Mouse (Mus musculus) neural tube, embryonic 11.5 days (tissue): ENCODE measurements around the gene Erf. TPM values are rescaled to one million over a fixed set of nuclear protein-coding genes. Genes with fewer than 3 reads are reported as not detected.
"Not testable (repeated sequence)": the region's sequence is repeated elsewhere in the genome, so short reads cannot be mapped to it uniquely, and the experiment has no call there.

Source experiments
- ATAC-seq: fragments of 200-750 bp; cut with Nextera tagmentation; 2 replicates; pipeline ENCODE4 v1.8.0; 2017; ENCODE audit warnings: moderate number of reproducible peaks, mild to moderate bottlenecking, moderate TSS enrichment, moderate library complexity; ENCODE audit not compliant: insufficient read depth, low FRiP score, low TSS enrichment
- DNase-seq: peaks from one replicate; pipeline ENCODE4 v3.0.0-alpha.2; 2015; ENCODE audit warnings: low spot score
- H3K27ac ChIP-seq: fragments of 300-500 bp; sonication (generic); 2 replicates; pipeline ENCODE4 v1.5.1; 2014; ENCODE audit warnings: low read depth, mild to moderate bottlenecking, low read length
- H3K27me3 ChIP-seq: fragments of 300-500 bp; sonication (generic); 2 replicates; pipeline ENCODE4 v1.6.1; 2014; ENCODE audit warnings: mild to moderate bottlenecking, low read length, mixed read lengths; ENCODE audit not compliant: control insufficient read depth, insufficient read depth
- H3K36me3 ChIP-seq: fragments of 300-500 bp; sonication (generic); 2 replicates; pipeline ENCODE4 v1.6.1; 2014; ENCODE audit warnings: mild to moderate bottlenecking, low read length, moderate library complexity, mixed read lengths; ENCODE audit not compliant: control insufficient read depth, insufficient read depth
- H3K4me1 ChIP-seq: fragments of 300-500 bp; sonication (generic); 2 replicates; pipeline ENCODE4 v1.6.1; 2014; ENCODE audit warnings: low read length, mixed read lengths; ENCODE audit not compliant: control insufficient read depth, insufficient read depth
- H3K4me2 ChIP-seq: fragments of 300-500 bp; sonication (generic); 2 replicates; pipeline ENCODE4 v1.6.1; 2014; ENCODE audit warnings: low read depth, mild to moderate bottlenecking, moderate library complexity
- H3K4me3 ChIP-seq: fragments of 300-500 bp; sonication (generic); 2 replicates; pipeline ENCODE4 v1.5.1; 2014; ENCODE audit warnings: low read depth, low read length
- H3K9ac ChIP-seq: fragments of 300-500 bp; sonication (generic); 2 replicates; pipeline ENCODE4 v1.6.1; 2014; ENCODE audit warnings: mild to moderate bottlenecking, low read length
- H3K9me3 ChIP-seq: fragments of 300-500 bp; sonication (generic); 2 replicates; pipeline ENCODE4 v1.6.1; 2016; ENCODE audit warnings: low read length; ENCODE audit not compliant: control insufficient read depth
- WGBS: fragments of 180-500 bp; shearing (Covaris S2); extraction: QIAGEN DNeasy Blood & Tissue Kit; methylation state at CpG from one replicate; pipeline ENCODE4 v1.1.7; 2014; 5-methylcytosine and 5-hydroxymethylcytosine counted together
- polyA plus RNA-seq: library from polyadenylated mRNA; unstranded; fragments of >200 nt; fragmentation: Nextera tagmentation; extraction: Ambion mirVana; gene quantifications from 2 replicates; pipeline ENCODE4 v1.2.1, GENCODE M21; 2014

Gene Erf
- polyA plus RNA-seq, 1 experiment from 2014 or later: 16.7 TPM

DNA sequence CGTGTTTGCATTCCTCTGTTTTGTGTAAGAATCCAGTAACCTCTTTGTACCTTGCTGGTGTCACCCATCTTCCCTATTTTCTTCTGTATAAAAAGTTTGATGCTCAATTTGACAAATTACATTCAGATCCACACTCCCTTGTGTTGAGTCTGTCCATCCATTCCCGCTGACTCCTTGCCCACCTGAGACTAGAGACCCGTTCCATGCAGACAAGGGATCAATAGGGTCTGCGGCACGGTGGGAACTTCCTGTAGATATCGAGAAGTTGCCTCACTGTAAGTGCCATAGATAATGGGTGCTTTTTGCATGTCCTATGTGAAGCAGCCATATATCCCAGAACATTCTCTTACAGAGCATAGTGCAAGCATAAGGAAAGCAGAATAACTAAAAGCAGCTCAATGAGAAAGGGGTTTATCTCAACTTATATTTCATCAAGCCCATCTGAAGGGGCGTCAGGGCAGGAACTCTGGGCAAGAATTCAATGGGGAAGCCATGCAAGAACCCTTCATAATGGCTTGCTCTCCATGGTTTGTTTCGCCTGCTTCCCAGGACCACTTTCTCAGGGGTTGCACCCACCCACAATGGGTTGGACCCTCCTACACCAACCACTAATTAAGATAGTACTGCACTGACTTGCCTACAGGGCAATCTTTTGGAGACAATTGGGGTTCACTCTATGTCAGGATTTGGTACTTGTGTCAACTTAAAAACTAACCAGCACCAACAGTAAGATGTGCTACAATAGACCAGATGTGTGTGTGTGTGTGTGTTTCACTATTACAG, 15.8 kb upstream of the Erf start:
- Histone ChIP-seq H3K9me3 (no peaks in the 10 kb centered on the region), H3K36me3 (no peaks in the 10 kb centered on the region), H3K4me2 (no peak overlapping the region), H3K4me3 (no peak overlapping the region), H3K9ac (no peak overlapping the region), H3K27me3 (no peaks in the 10 kb centered on the region), H3K4me1 (peaks cover 6% of the 10 kb centered on the region; the same call in 1 of the 2 replicates), H3K27ac (no peak overlapping the region)
- 90% methylated on average over 8 of the region's 8 CpGs for WGBS
- ATAC-seq: no peak
- DNase-seq: no peak

DNA sequence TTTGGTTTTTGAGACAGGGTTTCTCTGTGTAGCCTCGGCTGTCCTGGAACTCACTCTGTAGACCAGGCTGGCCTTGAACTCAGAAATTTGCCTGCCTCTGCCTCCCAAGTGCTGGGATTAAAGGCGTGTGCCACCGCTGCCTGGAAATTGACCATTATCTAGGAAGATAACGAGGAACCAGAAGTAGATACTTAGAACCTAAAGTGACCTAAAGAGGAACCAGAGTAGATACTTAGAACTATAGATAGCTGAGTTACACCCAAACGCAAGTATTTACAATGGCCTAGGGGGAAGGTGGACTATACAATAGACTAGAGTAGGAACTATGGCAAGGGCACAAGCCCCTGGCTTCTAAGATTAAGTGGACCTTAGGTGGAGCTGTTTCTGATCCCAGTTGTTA, 15.2 kb upstream of the Erf start:
- H3K36me3 ChIP-seq, H3K9me3 ChIP-seq, H3K4me3 ChIP-seq, H3K9ac ChIP-seq, ATAC-seq, H3K4me2 ChIP-seq, H3K27ac ChIP-seq, H3K4me1 ChIP-seq, H3K27me3 ChIP-seq, DNase-seq: not testable (repeated sequence)
- WGBS: 91% methylated on average over 5 of the region's 5 CpGs

DNA sequence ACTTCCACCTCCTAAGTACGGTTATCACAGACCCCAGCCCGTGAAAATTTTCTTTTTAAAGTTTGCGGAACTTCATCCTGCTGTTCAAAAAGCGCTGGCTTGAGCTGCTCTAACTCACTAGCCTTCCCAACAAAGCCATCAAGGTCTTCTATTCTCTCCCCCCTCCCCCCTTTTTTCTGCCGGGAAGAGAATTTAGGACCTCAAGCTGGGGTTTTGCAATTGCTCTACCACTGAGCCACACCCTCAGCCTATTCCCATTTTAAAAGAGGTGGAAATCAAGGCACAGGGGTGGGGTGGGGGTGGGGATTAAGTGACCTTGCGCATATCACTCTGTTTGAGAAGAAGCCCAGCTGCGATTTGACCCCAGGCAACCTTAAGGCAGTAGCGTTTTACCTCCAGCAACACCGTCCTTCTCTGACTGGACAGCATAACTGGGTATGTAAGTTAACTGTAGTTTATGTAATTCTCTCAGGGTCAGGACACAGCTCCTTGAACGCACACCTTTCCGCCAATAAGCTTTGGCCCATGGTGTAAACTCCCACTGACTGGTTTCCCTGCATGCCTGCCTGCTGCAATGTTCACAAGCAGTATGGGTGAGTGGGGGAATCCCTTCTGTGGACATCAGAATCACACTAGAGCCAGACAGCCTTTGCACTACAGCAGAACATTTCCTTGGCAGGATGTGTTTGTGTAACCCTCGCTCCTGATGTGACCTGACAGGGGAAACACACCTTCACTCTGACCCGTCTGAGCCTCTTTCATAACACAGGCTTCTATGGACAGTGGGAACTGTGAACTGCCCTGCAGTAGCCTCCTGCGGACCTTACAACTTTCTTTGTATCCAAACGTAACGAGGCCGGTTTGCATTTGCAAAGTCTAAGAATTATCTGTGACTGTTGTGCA, 13.7 kb upstream of the Erf start:
- H3K4me1 ChIP-seq: 0 out of 2 replicates have a peak, but pooled peaks cover 6% of the 10 kb centered on the region
- H3K9me3 ChIP-seq: no peaks in the 10 kb centered on the region
- no peak for ATAC-seq
- DNase-seq: no peak
- 19% methylated on average over 17 of the region's 17 CpGs for WGBS
- no peaks in the 10 kb centered on the region for H3K36me3 ChIP-seq
- no peak overlapping the region for H3K4me2 ChIP-seq
- H3K9ac ChIP-seq: no peak overlapping the region
- H3K4me3 ChIP-seq: no peak overlapping the region
- no peak overlapping the region for H3K27ac ChIP-seq
- H3K27me3 ChIP-seq: no peaks in the 10 kb centered on the region

- Histone ChIP-seq H3K9ac (no peak overlapping the region), H3K27ac (no peak overlapping the region), H3K9me3 (no peaks in the 10 kb centered on the region), H3K4me1 (no peaks in the 10 kb centered on the region), H3K36me3 (no peaks in the 10 kb centered on the region), H3K4me2 (no peak overlapping the region), H3K27me3 (no peaks in the 10 kb centered on the region), H3K4me3 (no peak overlapping the region)
- 75% methylated on average over 1 of the region's 1 CpGs for WGBS
- DNase-seq (no peak), ATAC-seq (no peak)
These were observed 11.3 kb upstream of the Erf start for GRCm38 (mm10) chr7:25261896-25262295.

DNA sequence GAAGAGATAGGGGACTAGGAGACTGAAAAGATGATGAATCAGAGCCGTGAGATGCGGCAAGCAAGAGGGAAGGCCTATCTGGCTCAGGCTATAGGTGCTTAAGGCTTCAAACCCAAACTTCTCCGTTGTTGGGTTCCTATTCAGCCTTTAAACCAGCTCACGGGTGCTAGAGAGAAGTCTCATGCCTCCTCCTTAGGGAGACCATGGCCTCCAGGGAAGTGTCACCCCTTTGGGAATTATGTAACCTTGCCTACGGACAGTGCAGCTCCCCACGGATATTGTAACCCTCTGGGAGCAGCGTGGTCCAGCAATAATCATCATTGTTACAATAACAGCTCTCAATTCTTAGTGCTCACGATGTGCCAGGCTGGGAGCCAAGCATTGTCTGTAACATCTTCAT, 1.3 kb upstream of the Erf start:
- H3K9ac ChIP-seq: peak overlapping the region; percentile 54
- no peaks in the 10 kb centered on the region for H3K27me3 ChIP-seq
- DNase-seq (no peak), ATAC-seq (no peak)
- 15% methylated on average over 8 of the region's 8 CpGs for WGBS
- H3K27ac ChIP-seq: peak overlapping the region; percentile 93
- peak overlapping the region; percentile 92 for H3K4me2 ChIP-seq
- H3K36me3 ChIP-seq: no peaks in the 10 kb centered on the region
- H3K9me3 ChIP-seq: no peaks in the 10 kb centered on the region
- peak overlapping the region; percentile 92; the same call in 1 of the 2 replicates for H3K4me3 ChIP-seq
- H3K4me1 ChIP-seq: peaks cover 30% of the 10 kb centered on the region

- H3K36me3 ChIP-seq: no peaks in the 10 kb centered on the region
- peak overlapping the region; percentile 92 for H3K4me3 ChIP-seq
- H3K9ac ChIP-seq: peak overlapping the region; percentile 54
- H3K9me3 ChIP-seq: no peaks in the 10 kb centered on the region
- H3K27me3 ChIP-seq: no peaks in the 10 kb centered on the region
- peak overlapping the region; percentile 93 for H3K27ac ChIP-seq
- ATAC-seq (peak; percentile 14; the same call in 1 of the 2 replicates), DNase-seq (peak; percentile 63)
- 2% methylated on average over 22 of the region's 22 CpGs for WGBS
- peaks cover 34% of the 10 kb centered on the region for H3K4me1 ChIP-seq
- peak overlapping the region; percentile 92 for H3K4me2 ChIP-seq
These were observed 670 bp upstream of the Erf start for GRCm38 (mm10) chr7:25251071-25251791.

GRCm38 (mm10) chr7:25249314-25250140, 1.0 kb downstream of the Erf start:
- ATAC-seq (peak; percentile 44), DNase-seq (peak; percentile 87)
- Histone ChIP-seq H3K36me3 (peaks cover 1% of the 10 kb centered on the region), H3K4me3 (peak overlapping the region; percentile 92), H3K27ac (peak overlapping the region; percentile 93), H3K9me3 (no peaks in the 10 kb centered on the region), H3K27me3 (no peaks in the 10 kb centered on the region), H3K9ac (peak overlapping the region; percentile 78), H3K4me1 (peaks cover 34% of the 10 kb centered on the region), H3K4me2 (peak overlapping the region; percentile 92)
- under 1% methylated on average over 37 of the region's 73 CpGs for WGBS

- H3K9me3 ChIP-seq: no peaks in the 10 kb centered on the region
- peak overlapping the region; percentile 92 for H3K4me3 ChIP-seq
- H3K4me1 ChIP-seq: peaks cover 34% of the 10 kb centered on the region
- H3K27me3 ChIP-seq: no peaks in the 10 kb centered on the region
- peak overlapping the region; percentile 93 for H3K27ac ChIP-seq
- H3K4me2 ChIP-seq: peak overlapping the region; percentile 92
- H3K9ac ChIP-seq: peak overlapping the region; percentile 78
- no peak for ATAC-seq
- 0% methylated on average over 24 of the region's 25 CpGs for WGBS
- H3K36me3 ChIP-seq: peaks cover 5% of the 10 kb centered on the region
- no peak for DNase-seq
These were observed 1.7 kb downstream of the Erf start for GRCm38 (mm10) chr7:25248846-25249313.
